Mouse (Mus musculus) embryonic facial prominence, embryonic 12.5 days (tissue): ENCODE data around the gene Gm44596. TPM values are rescaled to one million over a fixed set of nuclear protein-coding genes. Genes with fewer than 3 reads are reported as not detected.
"Not testable (repeated sequence)": the region's sequence is repeated elsewhere in the genome, so short reads cannot be mapped to it uniquely, and the experiment has no call there.

Source experiments
- ATAC-seq: fragments of 200-750 bp; cut with Nextera tagmentation; 2 replicates; pipeline ENCODE4 v1.8.0; 2017; ENCODE audit not compliant: insufficient number of reproducible peaks, insufficient read depth, low FRiP score, low TSS enrichment
- H3K27ac ChIP-seq: fragments of 300-500 bp; sonication (generic); 2 replicates; pipeline ENCODE4 v1.5.1; 2016; ENCODE audit warnings: mild to moderate bottlenecking
- H3K27me3 ChIP-seq: fragments of 300-500 bp; sonication (generic); 2 replicates; pipeline ENCODE4 v1.6.1; 2016; ENCODE audit warnings: mild to moderate bottlenecking, moderate library complexity
- H3K36me3 ChIP-seq: fragments of 300-500 bp; sonication (generic); 2 replicates; pipeline ENCODE4 v1.6.1; 2016; ENCODE audit warnings: mild to moderate bottlenecking
- H3K4me1 ChIP-seq: fragments of 300-500 bp; sonication (generic); 2 replicates; pipeline ENCODE4 v1.6.1; 2016
- H3K4me2 ChIP-seq: fragments of 300-500 bp; sonication (generic); replicated peaks from 2 replicates; pipeline ENCODE4 v1.6.1; 2016; ENCODE audit warnings: mild to moderate bottlenecking, moderate library complexity
- H3K4me3 ChIP-seq: fragments of 300-500 bp; sonication (generic); 2 replicates; pipeline ENCODE4 v1.5.1; 2016; ENCODE audit warnings: mild to moderate bottlenecking
- H3K9ac ChIP-seq: fragments of 300-500 bp; sonication (generic); 2 replicates; pipeline ENCODE4 v1.6.1; 2016; ENCODE audit warnings: mild to moderate bottlenecking, moderate library complexity
- H3K9me3 ChIP-seq: fragments of 300-500 bp; sonication (generic); 2 replicates; pipeline ENCODE4 v1.6.1; 2016; ENCODE audit warnings: mild to moderate bottlenecking, moderate library complexity
- WGBS: fragments of 180-500 bp; shearing (Covaris S2); methylation state at CpG from one replicate; pipeline ENCODE4 v1.1.7; 2016; 5-methylcytosine and 5-hydroxymethylcytosine counted together
- polyA plus RNA-seq: library from polyadenylated mRNA; unstranded; fragments of >200 nt; fragmentation: Nextera tagmentation; extraction: Ambion mirVana; gene quantifications from 2 replicates; pipeline ENCODE4 v1.2.1, GENCODE M21; 2016

Gene Gm44596
- polyA plus RNA-seq, 1 experiment from 2014 or later, result not detected

DNA sequence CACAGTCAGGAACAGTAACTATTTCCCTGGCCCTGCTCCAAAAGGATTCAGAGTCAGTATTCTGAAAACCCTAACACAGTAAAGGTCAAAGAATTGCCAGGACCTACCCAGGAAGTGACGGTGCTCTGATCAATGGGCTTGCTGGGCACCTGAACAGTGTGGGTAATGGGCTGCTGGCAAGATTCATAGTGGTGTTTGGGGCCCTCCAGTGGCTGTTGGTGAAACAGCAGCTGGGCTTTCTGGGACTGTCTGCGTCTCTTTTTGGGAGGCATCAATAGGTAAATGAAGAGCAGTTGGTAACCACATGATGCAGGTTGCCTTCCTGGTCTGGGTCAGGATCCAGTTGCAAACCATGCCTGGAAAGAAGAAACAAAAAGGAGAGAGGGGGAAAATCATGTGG is 16.3 kb upstream of the Gm44596 start:
- Histone ChIP-seq H3K4me2 (no peak overlapping the region), H3K36me3 (peaks cover 21% of the 10 kb centered on the region), H3K27me3 (no peaks in the 10 kb centered on the region), H3K9ac (no peak overlapping the region), H3K4me3 (no peak overlapping the region), H3K27ac (no peak overlapping the region), H3K4me1 (peaks cover 28% of the 10 kb centered on the region), H3K9me3 (no peaks in the 10 kb centered on the region)
- no peak for ATAC-seq
- 17% methylated on average over 2 of the region's 2 CpGs for WGBS

DNA sequence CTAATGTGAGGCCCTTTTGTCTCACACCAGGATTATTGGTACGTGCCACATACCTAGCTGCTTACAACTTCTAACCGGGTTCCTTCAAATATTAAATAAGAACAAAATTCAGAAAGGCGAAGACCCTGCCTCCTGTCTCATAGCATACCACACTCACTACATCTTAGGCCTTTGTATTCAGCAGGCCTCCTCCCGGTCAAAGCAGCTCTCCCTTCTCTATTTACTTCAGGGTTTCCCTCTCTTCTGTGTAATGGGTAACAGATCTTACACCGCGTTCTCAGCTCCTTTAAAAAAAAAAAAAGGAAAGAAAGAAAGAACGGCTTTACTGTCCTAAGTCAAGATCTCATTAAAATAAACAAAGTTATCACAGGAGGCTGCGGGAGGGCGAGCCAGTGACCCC is 13.4 kb upstream of the Gm44596 start:
- Histone ChIP-seq H3K9me3 (no peaks in the 10 kb centered on the region), H3K4me1 (peaks cover 19% of the 10 kb centered on the region), H3K4me2 (peak overlapping the region; percentile 92), H3K27ac (peak overlapping the region; percentile 95), H3K9ac (peak overlapping the region; percentile 81), H3K27me3 (no peaks in the 10 kb centered on the region), H3K36me3 (peaks cover 34% of the 10 kb centered on the region), H3K4me3 (peak overlapping the region; percentile 90)
- ATAC-seq, result no peak
- 17% methylated on average over 9 of the region's 9 CpGs for WGBS

DNA sequence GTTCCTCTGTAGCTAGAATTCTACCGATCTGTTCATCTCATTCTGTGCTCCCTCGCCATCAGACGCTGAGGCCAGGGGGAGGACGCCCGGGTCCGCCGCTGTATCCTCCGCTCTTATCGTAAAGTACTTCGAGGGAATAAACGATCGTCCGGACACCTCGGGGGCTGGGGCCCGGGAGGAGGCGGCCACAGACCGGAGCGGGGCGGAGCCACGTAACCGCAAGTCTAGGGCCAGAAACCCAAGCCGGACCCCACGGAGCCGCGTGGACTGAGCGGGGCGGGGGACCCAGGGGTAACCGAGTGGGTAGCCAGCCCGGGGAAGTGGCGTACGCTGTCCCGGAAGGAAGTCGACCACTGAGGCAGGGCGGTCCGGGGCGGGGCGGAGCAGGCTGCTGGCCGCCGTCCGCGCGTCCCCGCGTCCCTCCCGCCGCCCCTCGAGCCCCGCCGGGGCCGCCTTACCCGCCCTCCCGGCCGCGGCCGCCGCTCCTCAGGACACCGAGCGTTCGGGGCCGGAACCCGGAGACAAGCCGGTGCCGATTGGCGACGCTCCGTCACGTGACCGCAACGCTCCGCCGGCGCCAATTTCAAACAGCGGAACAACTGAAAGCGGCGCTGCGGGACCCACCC is 12.8 kb upstream of the Gm44596 start, which contains the start of the genes Rhno1 and Foxm1:
TSS of gene Rhno1 (minus strand) at position 531 of the 626 bp plus-strand sequence.
TSS of gene Foxm1 (plus strand) at position 587 of the 626 bp plus-strand sequence.
- ATAC-seq, result peak; percentile 92
- H3K4me2 ChIP-seq, result peak within 1 kb of the TSS; percentile 92
- H3K9ac ChIP-seq, result peak within 1 kb of the TSS; percentile 81
- peaks cover 19% of the 10 kb centered on the region for H3K4me1 ChIP-seq
- WGBS, result under 1% methylated on average over 74 of the region's 76 CpGs
- peak within 1 kb of the TSS; percentile 90 for H3K4me3 ChIP-seq
- H3K9me3 ChIP-seq, result no peaks in the 10 kb centered on the region
- no peaks in the 10 kb centered on the region for H3K27me3 ChIP-seq
- H3K36me3 ChIP-seq, result peaks cover 34% of the 10 kb centered on the region
- H3K27ac ChIP-seq, result peak within 1 kb of the TSS; percentile 95

DNA sequence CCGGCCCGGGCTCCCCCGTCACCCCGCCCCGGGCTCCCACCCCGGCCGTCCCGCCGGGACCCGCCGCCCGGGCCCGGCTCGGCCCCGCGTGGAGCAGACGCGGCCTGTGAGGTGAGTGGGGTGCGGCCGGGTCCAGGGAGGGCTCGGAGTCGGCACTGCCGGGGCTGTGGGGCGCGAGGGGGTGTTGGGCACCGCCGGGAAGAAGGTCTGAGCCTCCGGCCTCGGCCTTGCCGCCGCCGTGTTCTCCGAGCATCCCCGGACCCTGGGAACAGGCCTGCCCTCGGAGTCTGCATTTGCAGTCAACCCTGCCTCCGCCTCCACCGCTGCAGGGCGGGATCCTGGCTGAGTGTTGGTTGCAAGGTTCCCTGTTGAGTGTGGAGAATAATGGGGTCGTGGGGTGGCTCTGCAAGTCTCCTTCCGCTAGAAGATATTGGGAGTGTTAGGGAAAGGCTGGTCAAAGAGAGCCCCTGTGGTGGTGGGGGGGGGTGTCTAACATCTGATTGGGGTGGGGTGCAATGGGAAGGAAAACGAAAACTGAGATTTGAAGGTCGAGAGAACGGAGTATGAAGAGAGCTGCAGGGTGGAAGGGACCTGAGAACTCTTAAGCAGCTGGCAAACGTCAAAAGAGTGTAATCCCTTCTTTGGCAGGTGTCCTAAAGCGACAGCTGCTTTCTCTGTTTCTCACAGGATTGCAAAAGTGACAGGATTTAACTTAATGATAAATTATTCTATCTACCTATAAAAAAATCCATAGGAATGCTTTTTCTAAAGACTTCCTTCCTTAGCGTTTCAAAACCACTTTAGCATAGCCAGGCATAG is 12.1 kb upstream of the Gm44596 start:
- WGBS, result 2% methylated on average over 45 of the region's 46 CpGs
- Histone ChIP-seq H3K9ac (peak overlapping the region; percentile 81), H3K9me3 (no peaks in the 10 kb centered on the region), H3K27me3 (no peaks in the 10 kb centered on the region), H3K4me3 (peak overlapping the region; percentile 90), H3K36me3 (peaks cover 34% of the 10 kb centered on the region), H3K4me2 (peak overlapping the region; percentile 92), H3K27ac (peak overlapping the region; percentile 95), H3K4me1 (peaks cover 19% of the 10 kb centered on the region)
- ATAC-seq, result peak; percentile 43

DNA sequence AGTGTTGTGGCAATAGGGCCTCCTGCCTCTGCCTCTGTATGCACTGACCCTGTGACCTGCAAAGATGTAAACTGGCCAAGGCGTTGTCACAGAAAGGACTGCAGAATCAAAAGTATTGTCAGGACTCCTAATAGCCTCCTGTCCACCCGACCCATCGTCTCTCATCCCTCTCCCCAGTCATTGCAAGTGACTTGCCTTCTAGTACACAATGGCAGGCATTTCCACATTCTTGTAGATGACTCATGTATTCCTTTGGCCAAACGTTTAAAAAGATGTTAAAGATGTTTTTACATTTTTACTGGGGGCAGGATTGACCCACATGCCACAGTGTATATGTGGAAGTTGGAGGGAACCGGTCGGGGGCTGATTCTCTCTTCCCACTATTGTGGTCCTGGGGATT is 10.6 kb upstream of the Gm44596 start:
- Histone ChIP-seq H3K4me2 (no peak overlapping the region; the same call in 1 of the 2 replicates), H3K9me3 (no peaks in the 10 kb centered on the region), H3K27me3 (no peaks in the 10 kb centered on the region), H3K4me3 (no peak overlapping the region), H3K27ac (no peak overlapping the region), H3K4me1 (peaks cover 17% of the 10 kb centered on the region), H3K9ac (no peak overlapping the region), H3K36me3 (peaks cover 40% of the 10 kb centered on the region)
- ATAC-seq, result no peak
- 81% methylated on average over 6 of the region's 6 CpGs for WGBS

DNA sequence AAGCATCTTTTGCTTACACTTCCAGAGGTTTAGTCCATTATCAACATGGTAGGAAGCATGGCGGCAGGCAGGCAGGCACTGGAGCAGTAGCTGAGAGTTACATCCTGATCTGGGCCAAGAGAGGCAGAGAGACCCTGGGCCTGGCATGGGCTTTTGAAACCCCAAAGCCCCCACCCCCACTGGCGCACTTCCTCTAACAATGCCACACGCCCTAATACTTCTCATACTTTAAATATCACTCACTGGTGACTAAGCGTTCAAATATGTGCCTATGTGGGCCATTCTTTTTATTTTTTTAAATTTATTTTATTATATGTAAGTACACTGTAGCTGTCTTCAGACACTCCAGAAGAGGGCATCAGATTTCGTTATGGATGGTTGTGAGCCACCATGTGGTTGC is 8.8 kb upstream of the Gm44596 start:
- Histone ChIP-seq H3K9ac (no peak overlapping the region), H3K9me3 (no peaks in the 10 kb centered on the region), H3K4me2 (no peak overlapping the region), H3K27ac (no peak overlapping the region), H3K4me1 (peaks cover 8% of the 10 kb centered on the region), H3K36me3 (peaks cover 58% of the 10 kb centered on the region), H3K27me3 (no peaks in the 10 kb centered on the region), H3K4me3 (no peak overlapping the region)
- no peak for ATAC-seq
- WGBS, result 92% methylated on average over 5 of the region's 5 CpGs

DNA sequence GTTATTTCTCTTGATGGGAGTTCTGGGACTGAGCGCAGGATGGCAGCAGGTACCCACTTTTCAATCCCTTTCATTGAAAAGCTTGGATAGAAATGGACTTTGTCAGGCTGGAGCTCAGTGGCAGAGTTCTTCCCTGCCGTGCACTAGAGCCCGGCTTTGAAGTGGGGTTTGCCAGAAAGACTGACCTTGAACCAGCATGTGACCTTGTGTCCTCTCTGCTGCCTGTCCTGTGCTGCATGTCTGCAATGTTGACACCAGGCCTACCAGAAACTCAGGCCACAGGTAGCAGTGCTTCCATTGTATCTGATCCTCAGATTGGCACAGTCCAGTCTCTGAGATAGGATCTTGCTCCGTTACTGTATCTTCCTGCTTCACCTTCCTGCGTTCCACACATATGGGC is 5.3 kb upstream of the Gm44596 start:
- 94% methylated on average over 5 of the region's 5 CpGs for WGBS
- H3K4me2 ChIP-seq, result no peak overlapping the region

DNA sequence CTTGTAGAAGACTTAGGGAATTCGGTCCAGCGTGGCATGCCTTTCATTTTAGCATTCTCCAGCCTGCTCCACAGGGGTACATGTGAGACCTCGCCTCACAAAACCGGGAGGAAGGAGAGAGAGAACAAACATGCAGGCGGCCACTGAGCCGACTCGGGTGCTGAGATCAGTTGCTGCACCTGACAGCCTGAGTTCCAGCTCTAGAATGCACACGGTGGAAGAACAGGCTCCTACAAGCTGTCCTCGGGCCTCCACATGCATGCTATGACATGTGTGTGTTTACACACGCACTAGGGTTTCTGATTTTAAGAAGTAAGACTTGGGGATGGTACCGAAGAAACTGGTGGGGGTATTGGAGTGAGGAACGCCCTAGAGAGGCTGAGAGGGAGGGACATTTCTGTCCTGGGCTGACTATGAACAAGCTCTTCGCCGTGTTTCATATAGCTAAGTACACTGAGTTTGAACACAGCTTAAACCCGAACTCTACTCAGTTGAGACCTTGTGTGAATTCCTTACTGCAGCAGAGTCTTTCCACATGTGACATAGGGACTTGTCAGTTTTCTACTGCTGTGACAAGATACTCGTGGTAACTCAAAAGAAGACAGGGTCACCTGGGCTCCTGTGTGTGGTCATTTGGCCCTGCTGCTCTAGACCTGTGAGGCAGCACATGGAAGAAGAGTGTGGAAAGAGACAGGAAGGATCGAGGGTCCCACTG is 1.2 kb downstream of the Gm44596 start:
- no peak overlapping the region for H3K27ac ChIP-seq
- no peak overlapping the region for H3K4me2 ChIP-seq
- no peaks in the 10 kb centered on the region for H3K27me3 ChIP-seq
- H3K9me3 ChIP-seq, result no peaks in the 10 kb centered on the region
- no peak overlapping the region for H3K9ac ChIP-seq
- peaks cover 48% of the 10 kb centered on the region for H3K36me3 ChIP-seq
- H3K4me1 ChIP-seq, result peaks cover 10% of the 10 kb centered on the region; the same call in 1 of the 2 replicates
- ATAC-seq, result no peak
- H3K4me3 ChIP-seq, result no peak overlapping the region
- WGBS, result 86% methylated on average over 17 of the region's 17 CpGs

More for the DNA sequence above, 5.3 kb upstream of the Gm44596 start:
- no peak for ATAC-seq
- peaks cover 94% of the 10 kb centered on the region for H3K36me3 ChIP-seq
- no peak overlapping the region for H3K9ac ChIP-seq
- no peak overlapping the region for H3K4me3 ChIP-seq
- H3K27me3 ChIP-seq, result no peaks in the 10 kb centered on the region
- peaks cover 10% of the 10 kb centered on the region; the same call in 1 of the 2 replicates for H3K4me1 ChIP-seq
- no peaks in the 10 kb centered on the region for H3K9me3 ChIP-seq
- no peak overlapping the region for H3K27ac ChIP-seq

DNA sequence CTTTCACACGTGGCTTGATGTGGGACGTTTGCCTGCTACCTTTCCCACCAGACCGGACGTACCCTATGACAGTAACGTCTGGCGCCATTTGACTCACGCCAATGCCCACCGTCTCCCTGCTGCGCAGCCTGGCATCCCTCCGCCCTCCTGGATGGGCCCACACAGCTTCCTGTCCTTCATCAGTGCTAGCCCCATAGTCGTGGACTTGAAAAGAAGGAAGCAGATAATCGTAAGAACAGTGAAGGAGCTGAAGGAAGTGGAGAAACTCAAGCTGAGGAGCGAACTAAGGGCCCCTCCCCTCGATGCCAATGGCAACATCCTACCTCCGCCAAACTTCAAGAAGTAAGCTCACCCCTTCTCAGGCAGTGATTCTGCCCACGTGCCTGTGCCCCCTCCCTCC is 4.3 kb downstream of the Gm44596 start:
- ATAC-seq, result no peak
- H3K4me1 ChIP-seq, result 0 out of 2 replicates have a peak, but pooled peaks cover 5% of the 10 kb centered on the region
- WGBS, result 86% methylated on average over 16 of the region's 16 CpGs
- H3K4me3 ChIP-seq, result no peak overlapping the region
- H3K27me3 ChIP-seq, result no peaks in the 10 kb centered on the region
- H3K9ac ChIP-seq, result no peak overlapping the region
- no peaks in the 10 kb centered on the region for H3K9me3 ChIP-seq
- H3K27ac ChIP-seq, result no peak overlapping the region
- H3K4me2 ChIP-seq, result no peak overlapping the region
- peaks cover 17% of the 10 kb centered on the region for H3K36me3 ChIP-seq

DNA sequence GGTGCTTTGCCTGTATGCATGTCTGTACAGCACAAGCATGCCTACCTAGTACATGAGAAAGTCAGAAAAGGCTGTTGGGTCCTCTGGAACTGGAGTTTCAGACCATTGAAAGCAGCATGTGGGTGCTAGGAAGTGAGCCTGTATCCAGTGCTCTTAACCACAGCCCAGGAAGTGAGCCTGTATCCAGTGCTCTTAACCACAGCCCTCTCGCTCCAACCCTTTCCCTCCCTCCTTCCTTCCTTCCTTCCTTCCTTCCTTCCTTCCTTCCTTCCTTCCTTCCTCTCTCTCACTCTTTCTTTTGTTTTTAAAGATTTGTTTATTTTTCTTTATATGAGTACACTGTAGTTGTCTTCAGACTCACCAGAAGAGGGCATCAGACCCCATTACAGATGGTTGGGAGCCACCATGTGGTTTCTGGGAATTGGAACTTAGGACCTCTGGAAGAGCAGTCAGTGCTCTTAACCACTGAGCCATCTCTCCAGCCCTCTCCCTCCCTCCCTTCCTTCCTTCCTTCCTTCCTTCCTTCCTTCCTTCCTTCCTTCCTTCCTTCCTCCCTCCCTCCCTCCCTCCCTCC is 5.4 kb downstream of the Gm44596 start:
- not testable (repeated sequence) for ATAC-seq, H3K27me3 ChIP-seq, H3K9me3 ChIP-seq, H3K9ac ChIP-seq, H3K4me3 ChIP-seq, H3K4me1 ChIP-seq, H3K4me2 ChIP-seq, H3K27ac ChIP-seq
- peaks cover 11% of the 10 kb centered on the region for H3K36me3 ChIP-seq
- 69% methylated on average over 1 of the region's 1 CpGs for WGBS

DNA sequence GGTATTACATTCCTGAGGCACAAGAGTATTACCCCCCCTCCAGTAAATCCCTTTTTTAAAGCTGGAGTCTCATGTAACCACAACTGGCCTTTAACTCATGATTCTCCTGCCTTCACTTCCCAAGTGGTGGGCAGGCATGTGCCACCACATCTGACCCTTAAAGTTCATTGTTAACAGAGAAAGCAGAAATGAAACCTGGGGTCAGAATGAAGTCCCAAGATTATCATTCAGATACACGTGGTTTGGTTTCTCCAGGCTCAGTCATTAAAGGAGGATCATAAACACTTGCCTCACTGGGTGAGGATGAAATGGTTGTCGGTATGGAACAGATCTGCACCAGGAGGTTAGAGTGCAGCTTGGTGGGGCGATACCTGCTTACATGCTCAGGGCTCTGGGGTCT is 6.0 kb downstream of the Gm44596 start:
- no peak for ATAC-seq
- Histone ChIP-seq H3K9me3 (no peaks in the 10 kb centered on the region), H3K27me3 (no peaks in the 10 kb centered on the region), H3K36me3 (peaks cover 8% of the 10 kb centered on the region), H3K9ac (no peak overlapping the region), H3K27ac (no peak overlapping the region), H3K4me1 (no peaks in the 10 kb centered on the region), H3K4me3 (no peak overlapping the region), H3K4me2 (no peak overlapping the region)
- WGBS, result 79% methylated on average over 3 of the region's 3 CpGs
